Mouse (Mus musculus) megakaryocyte, adult 5-6 weeks (primary cell): ENCODE measurements around the gene Rbfox3. TPM values are rescaled to one million over a fixed set of nuclear protein-coding genes. Genes with fewer than 3 reads are reported as not detected.

Source experiments
- ATAC-seq: 2 replicates; pipeline ENCODE4 v1.8.0; 2016; ENCODE audit warnings: mild to moderate bottlenecking, inconsistent platforms; ENCODE audit not compliant: poor library complexity, severe bottlenecking
- total RNA-seq, 2 experiments: library from RNA; stranded (forward) in 1 of 2; stranded (reverse) in 1 of 2; fragments of 153-499, 151-499 nt in 1 of 2; fragments of 221-1000, 200-1000 nt in 1 of 2; gene quantifications; 2 replicates each; pipeline versions ENCODE4 v1.2.3 to v1.2.4; 2015 to 2017

The Rbfox3 gene
- total RNA-seq, 2 experiments from 2014 or later: not detected

- no peak for ATAC-seq
These were observed 301.3 kb downstream of the Rbfox3 start for GRCm38 (mm10) chr11:118610128-118610527.

DNA sequence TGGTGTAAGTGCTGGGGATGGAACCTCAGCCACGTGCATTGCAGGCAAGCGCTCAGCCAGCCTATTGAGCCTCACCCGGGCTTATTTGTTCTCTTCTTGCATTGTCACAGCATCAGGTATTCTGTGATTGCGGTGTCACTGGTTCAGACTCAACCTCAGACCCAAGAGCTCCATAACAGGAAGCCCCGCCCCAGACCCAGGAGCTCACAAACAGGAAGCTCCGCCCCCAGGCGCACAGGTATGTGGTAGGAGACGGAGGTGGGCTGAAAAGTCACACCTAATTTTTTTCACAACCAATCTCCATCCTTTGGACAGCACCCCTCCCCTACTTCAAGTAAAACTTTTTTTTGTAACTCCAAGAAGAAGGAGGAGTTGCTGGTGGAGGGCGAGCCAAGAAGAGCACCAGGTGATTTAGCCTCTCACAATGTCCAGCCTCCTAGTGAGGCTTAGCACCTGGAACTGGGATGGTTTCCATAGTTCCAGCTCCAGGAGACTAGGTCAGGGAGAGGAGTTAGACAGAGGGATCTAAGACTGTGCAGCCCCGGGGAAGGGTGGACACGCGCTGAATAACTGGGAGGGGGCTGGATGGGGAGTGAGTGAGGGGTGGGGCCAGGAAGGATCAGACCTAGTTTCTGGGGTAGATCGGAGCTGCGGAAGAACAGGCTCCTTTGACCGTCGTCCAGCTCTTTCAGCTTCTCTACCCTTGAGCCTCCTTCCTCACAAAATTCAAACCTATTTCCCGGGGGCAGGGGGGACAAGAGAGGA lies 302.0 kb downstream of the Rbfox3 start:
- no peak for ATAC-seq

DNA sequence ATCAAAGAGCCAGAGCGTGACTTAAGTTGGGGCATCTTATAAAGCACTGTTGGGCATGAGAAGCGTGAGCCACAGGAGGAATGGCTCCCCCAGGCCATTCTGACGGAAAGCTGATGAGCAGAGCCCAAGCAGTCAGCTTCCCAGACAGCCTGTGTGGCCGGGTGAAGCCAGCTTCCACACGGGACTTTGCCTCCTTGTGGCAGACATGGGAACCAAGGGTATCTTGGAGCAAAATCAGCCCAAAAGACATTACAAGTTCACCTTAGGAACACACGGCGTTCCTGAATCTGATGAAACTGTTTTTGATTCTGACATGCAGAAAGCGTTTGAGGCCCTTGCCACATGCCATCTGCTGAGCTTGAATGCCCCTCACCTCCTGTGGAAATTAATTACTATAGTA lies 303.5 kb downstream of the Rbfox3 start:
- ATAC-seq: no peak

DNA sequence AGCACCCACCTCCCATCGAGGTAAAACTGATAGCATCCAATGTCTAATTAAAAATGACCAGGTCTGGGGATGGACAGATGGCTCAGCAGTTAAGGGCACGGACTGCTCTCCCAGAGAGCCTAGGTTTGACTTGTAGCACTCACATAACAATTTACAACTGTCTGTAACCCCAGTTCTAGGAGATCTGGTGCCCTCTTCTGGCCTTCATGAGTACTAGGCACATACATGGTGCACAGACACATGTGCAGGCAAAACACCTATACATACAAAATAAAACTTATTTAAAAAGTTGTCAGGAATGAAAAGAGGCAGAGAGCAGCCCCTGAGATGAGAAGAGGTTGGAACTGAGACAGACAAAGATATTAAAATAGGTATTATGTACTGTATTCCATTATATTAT lies 305.8 kb downstream of the Rbfox3 start:
- no peak for ATAC-seq

DNA sequence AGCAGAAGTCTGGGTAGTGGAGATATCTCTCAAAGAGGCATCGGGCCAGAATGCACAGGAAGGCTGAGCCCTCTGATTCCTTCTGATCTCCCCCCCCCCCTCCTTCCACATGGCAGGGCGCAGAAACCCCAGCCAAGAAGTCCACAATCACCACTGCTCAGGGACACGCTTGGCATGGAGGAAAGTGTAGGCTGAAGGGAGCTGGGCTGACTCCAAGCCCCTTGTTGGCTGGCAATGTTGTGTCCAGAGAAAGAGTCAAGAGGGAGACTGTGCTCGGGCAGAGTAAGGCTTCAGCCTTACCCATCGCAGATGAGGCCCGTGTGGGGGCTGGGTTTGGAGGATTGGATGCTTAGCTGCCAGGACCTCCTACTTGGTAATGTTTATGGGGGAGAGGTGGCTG lies 307.2 kb downstream of the Rbfox3 start:
- no peak for ATAC-seq

DNA sequence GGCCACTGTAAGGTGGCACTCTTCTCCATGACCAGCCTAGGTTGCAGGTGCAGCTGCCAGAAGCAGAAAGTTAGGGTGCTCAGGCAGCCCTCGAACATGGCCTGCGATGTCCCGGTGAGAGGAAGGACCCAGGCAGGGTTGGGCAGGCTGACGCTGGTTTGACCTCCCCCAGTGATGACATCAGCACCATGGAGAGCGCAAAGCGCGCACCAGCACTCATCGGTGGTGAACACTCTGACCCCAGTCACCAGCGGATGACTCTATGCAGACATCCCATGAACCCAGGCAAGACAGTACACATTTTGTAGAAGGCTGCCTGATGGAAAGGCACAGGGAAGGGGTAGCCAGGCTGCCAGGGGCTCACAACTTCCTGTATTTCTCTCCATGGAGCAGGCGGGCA lies 308.3 kb downstream of the Rbfox3 start:
- no peak for ATAC-seq

DNA sequence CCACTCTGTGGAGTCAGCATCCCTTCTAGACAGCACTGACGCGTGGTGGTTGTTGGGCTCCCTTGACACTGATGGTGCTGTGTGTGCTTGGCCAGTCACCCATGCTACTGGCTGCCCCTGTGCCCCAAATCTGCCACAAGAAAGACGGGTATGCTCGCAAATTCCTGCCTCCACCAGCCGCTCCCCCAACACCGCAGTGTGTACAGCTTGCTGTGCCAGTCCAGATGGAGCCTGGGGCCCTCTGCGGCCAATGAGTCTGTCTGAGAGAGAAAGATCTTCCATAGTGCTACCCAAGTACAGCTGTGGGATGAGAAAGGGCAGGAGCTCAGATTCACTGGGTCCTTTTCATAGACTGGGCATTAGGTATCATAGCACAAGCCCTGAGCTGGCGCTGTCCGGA lies 309.9 kb downstream of the Rbfox3 start:
- no peak for ATAC-seq

DNA sequence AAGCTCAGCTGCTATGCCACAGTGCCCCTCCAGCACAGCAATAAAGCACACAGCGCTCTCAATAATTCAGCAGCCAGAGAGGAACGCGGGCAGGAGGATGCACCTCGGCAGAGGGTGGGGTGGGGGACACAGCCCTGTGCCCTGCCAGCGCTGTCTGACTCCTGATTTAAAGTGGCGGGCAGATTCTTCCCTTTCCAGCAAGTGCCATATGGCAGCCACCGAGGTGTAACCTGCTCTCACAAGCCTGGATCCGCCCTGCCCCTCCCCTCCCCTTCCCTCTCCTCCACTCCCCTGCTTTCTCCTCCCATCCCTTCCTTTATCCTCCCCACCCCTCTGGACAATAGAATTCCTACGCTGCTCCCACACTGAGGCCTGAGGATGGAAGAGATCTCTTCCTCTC lies 311.2 kb downstream of the Rbfox3 start:
- ATAC-seq: no peak

DNA sequence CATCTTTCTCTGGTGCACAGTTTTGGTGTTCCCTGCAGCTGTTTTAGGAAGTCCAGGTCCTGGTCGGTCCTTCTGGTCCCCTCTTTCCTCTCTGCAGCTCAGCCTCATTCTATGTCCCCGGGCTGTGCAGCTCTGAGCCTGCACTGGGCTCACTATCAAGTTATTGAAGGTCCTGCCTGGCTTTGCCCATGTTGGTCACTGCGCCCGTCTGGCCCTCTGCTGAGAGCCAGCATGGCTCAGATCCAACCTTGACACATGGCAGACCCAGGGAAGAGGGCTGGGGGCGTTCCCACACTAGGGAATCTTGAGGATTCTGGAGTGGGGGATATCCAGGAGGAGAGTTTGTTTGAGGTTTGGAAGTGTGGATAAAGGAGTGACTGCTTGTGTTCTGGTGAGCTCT lies 312.7 kb downstream of the Rbfox3 start:
- ATAC-seq: no peak

GRCm38 (mm10) chr11:118584826-118585225 lies 326.6 kb downstream of the Rbfox3 start:
- ATAC-seq: no peak

- no peak for ATAC-seq
These were observed 327.4 kb downstream of the Rbfox3 start for GRCm38 (mm10) chr11:118583989-118584388.

GRCm38 (mm10) chr11:118583573-118583972 lies 327.8 kb downstream of the Rbfox3 start:
- no peak for ATAC-seq

DNA sequence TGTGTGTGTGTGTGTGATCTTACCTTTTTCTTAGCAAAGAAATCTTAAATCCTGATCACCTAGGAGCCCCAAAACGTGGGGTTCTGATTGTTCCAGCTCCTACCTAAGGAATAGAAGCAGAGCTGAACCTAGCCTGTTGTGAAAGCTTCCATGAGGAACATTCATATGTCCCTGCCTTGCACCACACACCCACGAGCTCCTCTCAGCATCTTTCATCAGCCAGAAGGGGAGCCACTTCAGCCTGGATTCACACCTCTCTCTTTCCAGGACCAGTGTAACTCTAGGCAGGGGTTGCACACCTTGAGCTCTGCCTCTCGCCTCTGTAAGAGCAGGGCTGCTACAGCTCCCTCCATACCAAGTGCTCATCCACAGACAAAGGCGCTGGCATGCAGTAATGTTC lies 330.4 kb downstream of the Rbfox3 start:
- no peak for ATAC-seq

DNA sequence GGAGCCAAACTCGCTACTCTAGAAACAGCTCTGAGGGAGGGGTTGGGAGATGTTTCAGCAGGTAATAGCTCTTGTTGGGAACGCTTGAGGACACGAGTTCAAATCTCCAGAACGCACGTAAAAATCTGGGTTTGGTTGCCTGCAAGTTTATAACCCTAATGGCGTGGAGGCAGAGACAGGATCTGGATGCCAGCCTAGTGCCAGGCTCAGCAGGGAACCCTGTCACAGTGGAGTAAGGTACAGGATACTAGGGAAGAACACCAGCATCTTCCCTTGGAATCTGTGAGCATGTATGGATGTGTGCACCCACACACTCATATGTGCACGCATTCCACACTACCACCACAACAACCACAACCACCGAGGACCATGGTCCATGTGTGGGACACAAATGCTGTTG lies 331.8 kb downstream of the Rbfox3 start:
- no peak for ATAC-seq

- no peak for ATAC-seq
These were observed 334.1 kb downstream of the Rbfox3 start for GRCm38 (mm10) chr11:118577271-118577670.

GRCm38 (mm10) chr11:118576611-118577010 lies 334.8 kb downstream of the Rbfox3 start:
- no peak for ATAC-seq

DNA sequence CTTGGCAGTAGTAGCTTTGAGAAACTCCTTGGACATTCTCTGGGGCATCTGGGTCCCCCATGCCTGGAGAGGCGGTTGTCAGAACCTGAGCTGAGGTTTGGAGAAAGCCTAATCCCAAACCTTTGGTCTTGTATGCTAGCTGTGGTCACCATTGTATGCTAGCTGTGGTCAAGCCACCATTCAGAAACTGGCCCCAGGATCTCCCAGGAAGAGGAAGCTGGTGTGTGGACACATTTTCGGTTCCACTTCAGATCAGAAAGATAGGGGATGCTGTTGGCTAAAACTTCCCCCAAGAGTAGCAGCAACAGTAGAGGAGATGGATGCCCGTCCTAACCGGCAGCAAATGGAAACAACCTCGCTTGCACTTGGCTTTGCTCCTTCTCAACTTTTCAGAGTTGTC lies 337.0 kb downstream of the Rbfox3 start:
- peak; percentile 63 for ATAC-seq

DNA sequence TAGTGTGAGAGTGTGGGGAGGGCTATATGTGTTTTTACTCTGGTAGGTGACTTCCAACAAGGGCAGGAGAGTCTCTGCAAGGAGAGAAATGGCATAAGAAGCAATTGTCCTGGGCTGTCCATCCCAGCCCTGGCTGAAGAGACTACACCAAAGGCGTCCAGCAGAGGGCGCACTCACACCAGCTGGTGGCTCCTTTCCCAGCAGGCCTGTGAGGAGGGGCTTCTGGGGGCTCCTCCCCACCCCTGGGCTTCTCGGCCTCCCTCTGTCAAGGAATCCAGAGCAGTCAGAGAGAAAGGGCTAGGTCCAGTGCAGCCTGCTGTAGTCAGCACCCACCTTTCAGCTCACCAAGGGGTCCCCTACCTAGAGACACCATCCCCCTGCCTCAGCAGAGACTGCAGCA lies 337.8 kb downstream of the Rbfox3 start:
- ATAC-seq: no peak

- ATAC-seq: no peak
These were observed 338.4 kb downstream of the Rbfox3 start for GRCm38 (mm10) chr11:118573000-118573399.

- no peak for ATAC-seq
These were observed 341.2 kb downstream of the Rbfox3 start for GRCm38 (mm10) chr11:118570164-118570563.

- no peak for ATAC-seq
These were observed 341.8 kb downstream of the Rbfox3 start for GRCm38 (mm10) chr11:118569571-118570062.

GRCm38 (mm10) chr11:118563877-118564276 lies 347.5 kb downstream of the Rbfox3 start:
- no peak for ATAC-seq

- no peak for ATAC-seq
These were observed 348.6 kb downstream of the Rbfox3 start for GRCm38 (mm10) chr11:118562847-118563246.
